Mouse (Mus musculus): ENCODE measurements around the gene Gnai2. TPM values are rescaled to one million over a fixed set of nuclear protein-coding genes. Genes with fewer than 3 reads are reported as not detected.

Gnai2 gene
- polyA plus RNA-seq, 2 experiments, result 124 to 137 TPM

DNA sequence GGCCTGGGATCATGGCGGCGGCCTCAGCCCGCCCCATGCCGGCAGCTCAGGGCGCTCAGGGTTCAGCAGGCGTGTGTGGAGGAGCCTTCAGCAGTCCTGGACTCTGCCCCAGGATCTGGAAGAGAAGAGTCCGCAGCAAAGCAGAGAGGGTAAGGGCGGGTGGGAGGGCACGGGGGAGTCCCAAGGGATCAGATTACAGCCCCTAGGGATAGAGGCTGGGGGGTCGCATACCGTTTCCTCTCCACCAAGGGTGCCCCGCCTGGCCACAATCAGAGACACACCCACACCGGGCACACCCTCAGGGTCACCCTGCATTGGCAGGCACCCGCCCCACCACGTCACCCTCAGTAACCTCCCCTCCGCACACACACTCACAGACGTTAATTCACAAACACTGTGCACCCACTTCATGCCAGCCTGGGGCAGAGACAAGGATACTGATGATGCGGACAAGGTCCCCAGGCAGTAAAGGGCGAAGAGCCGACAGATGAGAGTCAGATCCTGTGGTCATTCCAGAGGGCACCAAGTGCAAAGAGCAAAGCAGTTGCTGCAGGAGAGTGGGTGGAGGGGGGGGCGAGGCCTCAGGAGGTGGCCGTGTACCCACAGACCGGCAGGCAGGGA is 30.0 kb downstream of the Gnai2 start:
- Histone ChIP-seq H3K9me3 (ENCODE audit: control insufficient read depth, low read length) (no peaks in the 10 kb centered on the region), H3K4me2 (ENCODE audit: low read depth) (no peak overlapping the region), H3K4me1 (replicated peaks; ENCODE audit: control insufficient read depth in 2 of 2, insufficient read depth in 2 of 2, low read length in 1 of 2) (peaks cover 0 to 12% of the 10 kb centered on the region in 2 experiments; a peak in 3 of 4 replicates), H3K4me3 (ENCODE audit: insufficient read depth in 1 of 2, low read depth in 2 of 2, low read length in 2 of 2) (no peak overlapping the region), H3K9ac (replicated peaks) (no peak overlapping the region), H3K36me3 (replicated peaks; ENCODE audit: control insufficient read depth, insufficient read depth, low read depth) (no peaks in the 10 kb centered on the region), H3K27me3 (ENCODE audit: control insufficient read depth, insufficient read depth, low read length) (no peaks in the 10 kb centered on the region), H3K27ac (no peak overlapping the region)
- TF ChIP-seq CTCF (IDR thresholded peaks at IDR 0.05; ENCODE audit: low read depth) (no peak), EP300 (IDR thresholded peaks at IDR 0.05; ENCODE audit: low read depth) (no peak)
- whole genome bisulfite sequencing (ENCODE audit: insufficient replicate concordance), result 41% methylated on average over 23 of the region's 23 CpGs
- ATAC-seq (ENCODE audit: insufficient read depth), result no peak
- no peak for DNase-seq (ENCODE audit: low read depth in 3 of 3, low spot score in 3 of 3)

DNA sequence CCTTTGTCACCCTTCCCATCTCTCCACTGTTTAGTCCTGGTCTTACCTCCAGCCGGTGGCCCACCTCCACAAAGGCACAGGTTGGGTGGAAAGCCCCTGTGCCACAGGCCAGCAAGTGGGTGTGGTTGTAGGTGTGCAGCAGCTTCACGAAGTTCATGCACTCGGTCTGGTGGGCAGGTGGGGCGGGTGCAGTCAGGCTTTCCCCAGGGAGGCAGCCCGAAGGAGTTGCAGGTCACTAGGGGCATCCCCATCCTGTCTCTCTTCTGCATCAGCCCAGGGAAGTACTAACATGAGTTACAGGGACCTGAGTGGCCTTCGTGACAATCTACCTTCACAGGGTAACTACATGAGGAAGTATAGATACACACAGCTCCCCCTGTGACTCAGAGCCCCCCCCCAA is 31.9 kb downstream of the Gnai2 start:
- no peak overlapping the region for H3K4me2 ChIP-seq (ENCODE audit: low read depth)
- no peaks in the 10 kb centered on the region; the same call in 1 of the 2 replicates for H3K27me3 ChIP-seq (ENCODE audit: control insufficient read depth, insufficient read depth, low read length)
- TF ChIP-seq CTCF (IDR thresholded peaks at IDR 0.05; ENCODE audit: low read depth) (no peak), EP300 (IDR thresholded peaks at IDR 0.05; ENCODE audit: low read depth) (no peak)
- no peak overlapping the region for H3K4me3 ChIP-seq (ENCODE audit: insufficient read depth in 1 of 2, low read depth in 2 of 2, low read length in 2 of 2)
- H3K27ac ChIP-seq, result no peak overlapping the region
- DNase-seq (ENCODE audit: low read depth in 3 of 3, low spot score in 3 of 3) (no peak), ATAC-seq (ENCODE audit: insufficient read depth) (no peak)
- WGBS (ENCODE audit: insufficient replicate concordance), result 57% methylated on average over 6 of the region's 6 CpGs
- H3K9me3 ChIP-seq (ENCODE audit: control insufficient read depth, low read length), result no peaks in the 10 kb centered on the region
- H3K9ac ChIP-seq (replicated peaks), result no peak overlapping the region
- no peaks in the 10 kb centered on the region for H3K36me3 ChIP-seq (replicated peaks; ENCODE audit: control insufficient read depth, insufficient read depth, low read depth)
- peaks cover 0 to 12% of the 10 kb centered on the region in 2 experiments; a peak in 3 of 4 replicates for H3K4me1 ChIP-seq (replicated peaks; ENCODE audit: control insufficient read depth in 2 of 2, insufficient read depth in 2 of 2, low read length in 1 of 2)

DNA sequence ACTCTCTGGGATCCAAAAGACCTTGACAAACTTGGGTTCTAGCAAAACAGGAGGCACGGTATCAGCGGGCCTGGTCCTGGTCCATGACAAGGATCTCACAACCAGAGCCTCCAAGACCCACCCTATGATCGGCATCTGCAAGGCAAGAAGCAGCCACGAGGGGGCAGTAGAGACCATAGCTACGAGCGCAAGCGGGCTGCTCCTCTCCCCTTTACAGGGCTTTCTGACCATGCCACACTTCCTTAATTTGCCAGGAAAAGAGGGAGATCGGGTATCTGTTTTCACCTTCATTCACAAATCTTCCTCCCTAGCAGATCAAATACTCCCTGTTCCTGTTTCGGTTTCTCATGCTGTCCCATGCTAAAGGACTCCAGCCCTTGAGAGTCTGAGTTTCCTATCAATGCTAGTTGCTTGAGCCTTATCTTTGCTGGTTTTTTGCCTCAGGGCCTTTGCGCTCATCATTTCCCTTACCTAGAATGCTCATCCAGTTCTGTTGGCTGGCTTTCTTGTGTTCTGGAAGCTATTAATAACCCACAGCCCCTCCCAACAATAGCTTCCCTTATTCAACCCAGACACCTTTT is 33.0 kb downstream of the Gnai2 start:
- TF ChIP-seq CTCF (IDR thresholded peaks at IDR 0.05; ENCODE audit: low read depth) (peak; percentile 100), EP300 (IDR thresholded peaks at IDR 0.05; ENCODE audit: low read depth) (no peak)
- H3K4me1 ChIP-seq (replicated peaks; ENCODE audit: control insufficient read depth in 2 of 2, insufficient read depth in 2 of 2, low read length in 1 of 2), result peaks cover 0 to 10% of the 10 kb centered on the region in 2 experiments; a peak in 3 of 4 replicates
- ATAC-seq (ENCODE audit: insufficient read depth), result peak; percentile 65
- H3K9me3 ChIP-seq (ENCODE audit: control insufficient read depth, low read length), result no peaks in the 10 kb centered on the region
- H3K9ac ChIP-seq (replicated peaks), result no peak overlapping the region
- no peak overlapping the region for H3K27ac ChIP-seq
- peak; percentile 66 to 75 (median 70) for DNase-seq (ENCODE audit: low read depth in 3 of 3, low spot score in 3 of 3)
- H3K4me3 ChIP-seq (ENCODE audit: insufficient read depth in 1 of 2, low read depth in 2 of 2, low read length in 2 of 2), result peak overlapping the region; percentile 25 to 31; a peak in 1 of 4 replicates
- 4% methylated on average over 10 of the region's 10 CpGs for WGBS (ENCODE audit: insufficient replicate concordance)
- H3K4me2 ChIP-seq (ENCODE audit: low read depth), result peak overlapping the region; percentile 46
- H3K36me3 ChIP-seq (replicated peaks; ENCODE audit: control insufficient read depth, insufficient read depth, low read depth), result no peaks in the 10 kb centered on the region
- H3K27me3 ChIP-seq (ENCODE audit: control insufficient read depth, insufficient read depth, low read length), result no peaks in the 10 kb centered on the region; the same call in 1 of the 2 replicates

DNA sequence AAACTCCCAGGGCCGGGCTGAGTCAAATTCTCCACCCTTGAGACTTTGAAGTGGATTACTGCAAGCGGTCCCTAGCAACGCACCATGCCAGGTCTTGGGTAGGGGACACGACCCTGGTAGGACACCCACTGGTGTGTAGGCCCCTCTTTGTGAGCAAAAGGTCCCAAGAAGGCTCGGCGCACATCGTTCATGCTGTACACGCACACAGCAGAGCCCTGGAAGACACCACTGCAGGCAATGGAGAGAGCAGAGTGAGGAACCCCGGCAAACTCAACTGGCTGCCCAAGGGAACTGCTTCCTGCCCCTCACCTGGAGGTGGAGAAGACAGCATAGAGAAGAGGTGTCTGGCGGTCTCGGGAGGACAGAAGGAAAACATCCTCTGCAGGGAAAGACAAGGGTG is 33.9 kb downstream of the Gnai2 start:
- no peak for DNase-seq (ENCODE audit: low read depth in 3 of 3, low spot score in 3 of 3)
- H3K4me1 ChIP-seq (replicated peaks; ENCODE audit: control insufficient read depth in 2 of 2, insufficient read depth in 2 of 2, low read length in 1 of 2), result peaks cover 0 to 10% of the 10 kb centered on the region in 2 experiments; a peak in 3 of 4 replicates
- no peak overlapping the region for H3K27ac ChIP-seq
- TF ChIP-seq CTCF (IDR thresholded peaks at IDR 0.05; ENCODE audit: low read depth) (no peak), EP300 (IDR thresholded peaks at IDR 0.05; ENCODE audit: low read depth) (no peak)
- no peak overlapping the region for H3K4me3 ChIP-seq (ENCODE audit: insufficient read depth in 1 of 2, low read depth in 2 of 2, low read length in 2 of 2)
- no peak overlapping the region for H3K4me2 ChIP-seq (ENCODE audit: low read depth)
- WGBS (ENCODE audit: insufficient replicate concordance), result 78% methylated on average over 11 of the region's 11 CpGs
- no peaks in the 10 kb centered on the region for H3K9me3 ChIP-seq (ENCODE audit: control insufficient read depth, low read length)
- H3K9ac ChIP-seq (replicated peaks), result no peak overlapping the region
- H3K36me3 ChIP-seq (replicated peaks; ENCODE audit: control insufficient read depth, insufficient read depth, low read depth), result no peaks in the 10 kb centered on the region
- no peak for ATAC-seq (ENCODE audit: insufficient read depth)
- H3K27me3 ChIP-seq (ENCODE audit: control insufficient read depth, insufficient read depth, low read length), result no peaks in the 10 kb centered on the region; the same call in 1 of the 2 replicates

DNA sequence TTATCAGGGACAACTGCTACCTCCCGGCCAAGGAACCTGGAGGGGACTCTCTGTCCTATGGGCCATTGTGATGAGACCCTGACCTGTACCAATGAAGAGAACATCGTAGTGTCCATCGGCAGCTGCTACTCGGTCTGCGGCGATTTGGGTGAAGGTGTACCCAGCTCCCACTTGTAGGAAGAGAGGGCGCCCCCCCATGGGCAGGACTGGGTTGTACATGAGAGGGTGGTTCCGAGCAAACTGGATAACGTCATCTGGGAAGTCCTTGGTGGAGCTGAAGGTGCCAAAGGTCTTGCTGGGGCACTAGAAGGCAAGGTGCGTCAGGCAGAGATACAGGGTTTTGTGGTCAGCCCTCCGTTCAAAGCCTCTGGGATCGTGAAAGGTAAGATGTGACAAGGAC is 34.4 kb downstream of the Gnai2 start:
- H3K4me3 ChIP-seq (ENCODE audit: insufficient read depth in 1 of 2, low read depth in 2 of 2, low read length in 2 of 2), result no peak overlapping the region
- peaks cover 0 to 10% of the 10 kb centered on the region in 2 experiments; a peak in 3 of 4 replicates for H3K4me1 ChIP-seq (replicated peaks; ENCODE audit: control insufficient read depth in 2 of 2, insufficient read depth in 2 of 2, low read length in 1 of 2)

More for the DNA sequence above, 34.4 kb downstream of the Gnai2 start:
- Histone ChIP-seq H3K4me2 (ENCODE audit: low read depth) (no peak overlapping the region), H3K36me3 (replicated peaks; ENCODE audit: control insufficient read depth, insufficient read depth, low read depth) (no peaks in the 10 kb centered on the region), H3K9ac (replicated peaks) (no peak overlapping the region), H3K9me3 (ENCODE audit: control insufficient read depth, low read length) (no peaks in the 10 kb centered on the region), H3K27ac (no peak overlapping the region), H3K27me3 (ENCODE audit: control insufficient read depth, insufficient read depth, low read length) (no peaks in the 10 kb centered on the region; the same call in 1 of the 2 replicates)
- DNase-seq (ENCODE audit: low read depth in 3 of 3, low spot score in 3 of 3) (no peak), ATAC-seq (ENCODE audit: insufficient read depth) (no peak)
- peak; percentile 54 for TF ChIP-seq CTCF (IDR thresholded peaks at IDR 0.05; ENCODE audit: low read depth)
- TF ChIP-seq EP300 (IDR thresholded peaks at IDR 0.05; ENCODE audit: low read depth), result no peak
- 63% methylated on average over 12 of the region's 12 CpGs for WGBS (ENCODE audit: insufficient replicate concordance)
